Mouse (Mus musculus) stomach, embryonic 16.5 days (tissue): ENCODE data around the gene Setd6. TPM values are rescaled to one million over a fixed set of nuclear protein-coding genes. Genes with fewer than 3 reads are reported as not detected.

Source experiments
- ATAC-seq: fragments of 200-750 bp; cut with Nextera tagmentation; 2 replicates; pipeline ENCODE4 v1.8.0; 2017; ENCODE audit warnings: moderate number of reproducible peaks, moderate TSS enrichment; ENCODE audit not compliant: insufficient read depth, low FRiP score
- H3K27ac ChIP-seq: fragments of 300-500 bp; sonication (generic); 2 replicates; pipeline ENCODE4 v1.5.1; 2014; ENCODE audit warnings: low read length
- H3K27me3 ChIP-seq: fragments of 300-500 bp; sonication (generic); 2 replicates; pipeline ENCODE4 v1.6.1; 2014; ENCODE audit warnings: low read length, control low read depth, mixed read lengths; ENCODE audit not compliant: control insufficient read depth, insufficient read depth
- H3K36me3 ChIP-seq: fragments of 300-500 bp; sonication (generic); 2 replicates; pipeline ENCODE4 v1.6.1; 2014; ENCODE audit warnings: low read length; ENCODE audit not compliant: control insufficient read depth, insufficient read depth
- H3K4me1 ChIP-seq: fragments of 300-500 bp; sonication (generic); 2 replicates; pipeline ENCODE4 v1.6.1; 2014; ENCODE audit warnings: low read length, control low read depth, mixed read lengths; ENCODE audit not compliant: control insufficient read depth, insufficient read depth
- H3K4me2 ChIP-seq: fragments of 300-500 bp; sonication (generic); 2 replicates; pipeline ENCODE4 v1.6.1; 2014; ENCODE audit warnings: low read depth, low read length, mixed read lengths
- H3K4me3 ChIP-seq: fragments of 300-500 bp; sonication (generic); replicated peaks from 2 replicates; pipeline ENCODE4 v1.5.1; 2014; ENCODE audit warnings: mild to moderate bottlenecking, low read length
- H3K9ac ChIP-seq: fragments of 300-500 bp; sonication (generic); 2 replicates; pipeline ENCODE4 v1.6.1; 2014; ENCODE audit warnings: low read length
- H3K9me3 ChIP-seq: fragments of 300-500 bp; sonication (generic); replicated peaks from 2 replicates; pipeline ENCODE4 v1.6.1; 2016; ENCODE audit warnings: low read length, control low read depth; ENCODE audit not compliant: control insufficient read depth
- WGBS: fragments of 180-500 bp; shearing (Covaris S2); extraction: QIAGEN DNeasy Blood & Tissue Kit; methylation state at CpG from one replicate; pipeline ENCODE4 v1.1.7; 2014; 5-methylcytosine and 5-hydroxymethylcytosine counted together
- polyA plus RNA-seq: library from polyadenylated mRNA; unstranded; fragments of >200 nt; fragmentation: Nextera tagmentation; extraction: Ambion mirVana; gene quantifications from 2 replicates; pipeline ENCODE4 v1.2.1, GENCODE M21; 2015

Gene Setd6
- polyA plus RNA-seq: 16.8 and 18.3 TPM in 2 replicates

DNA sequence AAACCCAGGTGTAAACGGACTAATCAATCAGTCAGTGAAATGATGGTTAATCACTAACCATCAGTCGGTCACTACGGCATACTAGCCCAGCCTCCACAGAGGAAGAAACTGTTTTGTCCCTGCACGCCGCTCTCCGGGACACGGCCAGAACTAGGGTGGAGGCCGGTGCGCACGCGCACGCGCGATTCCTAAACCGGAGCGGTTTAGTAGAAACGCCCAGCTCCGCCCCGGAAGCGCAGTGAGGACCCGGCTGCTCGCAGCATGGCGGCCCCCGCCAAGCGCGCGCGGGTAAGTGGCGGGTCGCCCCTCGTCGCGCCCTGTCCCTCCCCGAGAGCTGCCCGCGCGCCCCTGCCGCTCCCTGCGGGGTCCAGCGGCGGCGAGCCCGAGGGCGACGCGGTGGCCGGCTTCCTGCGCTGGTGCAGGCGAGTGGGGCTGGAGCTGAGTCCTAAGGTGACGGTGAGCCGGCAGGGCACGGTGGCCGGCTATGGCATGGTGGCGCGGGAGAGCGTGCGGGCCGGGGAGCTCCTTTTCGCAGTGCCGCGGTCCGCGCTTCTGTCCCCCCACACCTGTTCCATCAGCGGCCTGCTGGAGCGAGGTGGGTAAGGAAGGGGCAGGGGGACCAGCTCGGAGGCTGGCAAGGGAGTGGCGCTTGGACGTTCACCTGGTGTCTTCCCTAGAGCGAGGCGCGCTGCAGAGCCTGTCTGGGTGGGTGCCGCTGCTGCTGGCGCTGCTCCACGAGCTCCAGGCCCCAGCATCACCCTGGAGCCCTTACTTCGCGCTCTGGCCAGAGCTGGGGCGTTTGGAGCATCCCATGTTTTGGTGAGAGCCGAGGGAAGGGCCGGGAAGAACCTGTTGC is at the start of gene Setd6:
Setd6 (plus strand) TSS at position 206 of the 856 bp plus-strand sequence.
- H3K36me3 ChIP-seq: peaks cover 3% of the 10 kb centered on the region
- WGBS: under 1% methylated on average over 79 of the region's 79 CpGs
- ATAC-seq: peak; percentile 89
- H3K4me3 ChIP-seq: peak within 1 kb of the TSS; percentile 86
- peak within 1 kb of the TSS; percentile 69 for H3K27ac ChIP-seq
- H3K4me1 ChIP-seq: peaks cover 10% of the 10 kb centered on the region
- H3K9ac ChIP-seq: peak within 1 kb of the TSS; percentile 90
- H3K27me3 ChIP-seq: no peaks in the 10 kb centered on the region
- peak within 1 kb of the TSS; percentile 69 for H3K4me2 ChIP-seq
- no peaks in the 10 kb centered on the region for H3K9me3 ChIP-seq

DNA sequence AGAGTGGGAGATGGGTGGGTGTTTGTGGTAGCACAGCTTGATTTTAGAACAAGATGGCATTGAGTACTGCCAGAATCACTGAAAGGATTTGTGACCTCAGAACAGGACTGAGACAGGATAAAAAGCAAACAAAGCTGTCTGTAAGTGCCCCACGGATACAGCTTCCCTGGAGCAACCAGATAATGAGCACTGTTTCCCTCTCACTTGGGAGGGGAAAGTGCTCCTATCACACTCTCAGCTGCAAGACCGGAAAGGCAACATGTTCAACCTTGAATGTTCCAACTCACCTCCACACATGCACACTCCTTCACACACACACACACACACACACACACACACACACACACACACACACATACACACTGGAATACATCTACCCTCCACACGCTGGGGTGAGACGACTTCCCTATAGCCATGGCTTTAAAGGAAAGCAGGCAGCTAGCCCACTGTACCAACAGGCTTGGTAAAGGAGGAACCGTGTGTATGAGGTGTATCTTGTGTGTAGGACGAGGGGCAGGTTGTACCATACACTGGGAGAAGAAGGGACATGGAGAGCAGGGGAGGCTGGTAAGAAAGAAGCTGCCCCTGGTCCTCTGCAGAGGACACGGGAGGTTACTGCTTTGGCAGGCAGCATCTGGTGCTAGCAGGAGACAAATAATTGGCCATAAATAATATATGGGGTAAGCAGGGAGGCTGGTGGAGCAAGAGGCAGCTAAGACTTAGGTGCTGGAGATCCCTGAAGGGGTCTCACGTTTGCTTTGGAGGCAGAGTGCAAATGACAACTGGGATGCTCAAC is 47.3 kb upstream of the Setd6 start:
- no peak overlapping the region for H3K27ac ChIP-seq
- H3K4me1 ChIP-seq: no peaks in the 10 kb centered on the region
- no peaks in the 10 kb centered on the region for H3K9me3 ChIP-seq
- H3K9ac ChIP-seq: no peak overlapping the region
- no peak overlapping the region for H3K4me2 ChIP-seq
- no peaks in the 10 kb centered on the region for H3K36me3 ChIP-seq
- WGBS: 41% methylated on average over 8 of the region's 8 CpGs
- no peak overlapping the region for H3K4me3 ChIP-seq
- ATAC-seq: peak; percentile 72; the same call in 1 of the 2 replicates
- H3K27me3 ChIP-seq: no peaks in the 10 kb centered on the region

DNA sequence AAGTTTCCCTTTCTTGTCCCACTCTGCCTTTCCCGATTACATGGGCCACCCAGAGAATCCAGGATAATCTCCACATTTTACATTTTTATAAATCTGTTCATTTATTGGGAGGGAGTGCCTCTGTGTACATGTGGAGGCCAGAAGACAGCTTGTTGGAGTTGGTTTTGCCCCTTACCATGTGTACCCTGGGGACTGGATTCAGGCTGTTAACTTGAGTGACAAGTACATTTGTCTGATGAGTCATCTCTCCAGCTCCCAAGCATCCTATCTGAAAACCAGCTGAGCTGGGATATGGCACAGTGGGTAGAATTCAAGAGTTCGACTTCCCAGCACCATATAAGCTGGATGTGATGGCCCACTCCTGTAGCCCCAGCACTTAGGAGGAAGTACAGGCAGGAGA is 45.7 kb upstream of the Setd6 start:
- Histone ChIP-seq H3K36me3 (no peaks in the 10 kb centered on the region), H3K4me1 (no peaks in the 10 kb centered on the region), H3K9me3 (no peaks in the 10 kb centered on the region), H3K27ac (no peak overlapping the region), H3K4me2 (no peak overlapping the region), H3K9ac (no peak overlapping the region), H3K4me3 (no peak overlapping the region), H3K27me3 (no peaks in the 10 kb centered on the region)
- no peak for ATAC-seq
- WGBS: 86% methylated on average over 2 of the region's 2 CpGs

DNA sequence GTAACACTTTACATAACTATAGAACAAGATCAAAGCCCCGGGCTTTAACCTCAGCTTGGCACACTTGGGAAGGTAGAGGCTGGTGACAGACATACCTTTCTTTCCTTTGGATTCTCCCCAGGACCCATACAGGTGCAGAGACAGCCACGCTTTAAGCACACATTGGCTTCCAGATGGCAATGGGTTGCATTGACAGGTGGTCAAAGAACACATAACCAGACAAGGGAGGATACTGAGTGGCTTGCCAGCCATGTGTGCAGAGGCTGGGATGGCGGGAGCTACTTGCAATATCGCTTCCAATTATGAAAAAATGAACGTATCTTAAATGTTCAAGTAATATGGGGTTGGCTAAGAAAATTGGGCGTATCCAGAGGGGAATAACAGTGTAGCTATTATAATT is 43.8 kb upstream of the Setd6 start:
- no peak for ATAC-seq
- Histone ChIP-seq H3K4me3 (no peak overlapping the region), H3K9me3 (no peaks in the 10 kb centered on the region), H3K27ac (no peak overlapping the region), H3K36me3 (no peaks in the 10 kb centered on the region), H3K27me3 (peaks cover 16% of the 10 kb centered on the region), H3K4me2 (no peak overlapping the region), H3K4me1 (no peaks in the 10 kb centered on the region), H3K9ac (no peak overlapping the region)
- WGBS: 83% methylated on average over 6 of the region's 6 CpGs

DNA sequence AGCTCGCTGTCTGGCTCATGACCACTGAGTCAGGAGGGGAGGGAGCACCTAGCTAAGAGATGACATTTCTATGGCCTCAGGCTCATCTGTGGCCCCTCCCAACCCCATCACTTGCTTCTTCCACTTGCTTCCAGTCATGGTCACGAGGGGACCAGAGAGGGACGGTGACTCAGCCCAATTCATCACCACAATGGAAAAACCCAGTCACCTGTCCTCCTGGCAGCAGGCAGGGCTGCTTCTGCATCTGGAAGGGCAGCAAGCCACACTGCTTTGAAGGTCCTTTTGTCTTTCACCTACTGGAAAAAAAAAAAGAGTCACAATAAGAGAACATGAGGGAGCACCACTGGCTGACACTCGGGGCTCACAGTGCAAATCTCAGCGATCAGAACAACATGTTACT is 42.9 kb upstream of the Setd6 start:
- H3K4me3 ChIP-seq: no peak overlapping the region
- no peaks in the 10 kb centered on the region for H3K9me3 ChIP-seq
- WGBS: 69% methylated on average over 5 of the region's 5 CpGs
- no peaks in the 10 kb centered on the region for H3K36me3 ChIP-seq
- no peak overlapping the region for H3K27ac ChIP-seq
- H3K9ac ChIP-seq: no peak overlapping the region
- peaks cover 25% of the 10 kb centered on the region for H3K27me3 ChIP-seq
- H3K4me1 ChIP-seq: 0 out of 2 replicates have a peak, but pooled peaks cover 4% of the 10 kb centered on the region
- ATAC-seq: no peak
- no peak overlapping the region for H3K4me2 ChIP-seq

DNA sequence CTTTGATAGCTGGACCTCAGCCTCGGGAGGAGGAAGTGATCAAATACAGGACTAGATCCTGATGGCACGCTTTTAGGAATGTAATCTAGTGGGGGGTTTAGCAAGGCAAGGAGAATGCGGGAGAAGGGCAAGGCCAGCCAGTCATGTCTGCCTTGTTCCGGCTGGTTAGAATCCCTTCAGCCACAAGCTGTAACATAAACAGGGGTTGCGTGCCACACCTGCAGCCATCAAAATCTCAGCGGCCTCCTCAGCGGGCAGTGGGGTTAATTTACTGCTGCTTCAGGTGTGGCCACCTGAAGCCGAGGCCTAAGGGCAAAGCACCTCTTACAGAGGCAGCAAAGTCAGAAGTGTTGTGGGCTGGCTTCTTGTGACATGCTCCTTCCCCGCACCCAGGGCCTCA is 39.0 kb upstream of the Setd6 start, which contains the start of gene Ndrg4:
Ndrg4 (plus strand) TSS at position 350 of the 400 bp plus-strand sequence.
- peaks cover 48% of the 10 kb centered on the region for H3K27me3 ChIP-seq
- 38% methylated on average over 9 of the region's 9 CpGs for WGBS
- ATAC-seq: no peak
- H3K4me2 ChIP-seq: peak within 1 kb of the TSS; percentile 99
- H3K9ac ChIP-seq: peak within 1 kb of the TSS; percentile 70
- no peaks in the 10 kb centered on the region for H3K36me3 ChIP-seq
- H3K4me1 ChIP-seq: 0 out of 2 replicates have a peak, but pooled peaks cover 7% of the 10 kb centered on the region
- peak within 1 kb of the TSS; percentile 57 for H3K4me3 ChIP-seq
- H3K27ac ChIP-seq: no peak within 1 kb of the TSS
- no peaks in the 10 kb centered on the region for H3K9me3 ChIP-seq

DNA sequence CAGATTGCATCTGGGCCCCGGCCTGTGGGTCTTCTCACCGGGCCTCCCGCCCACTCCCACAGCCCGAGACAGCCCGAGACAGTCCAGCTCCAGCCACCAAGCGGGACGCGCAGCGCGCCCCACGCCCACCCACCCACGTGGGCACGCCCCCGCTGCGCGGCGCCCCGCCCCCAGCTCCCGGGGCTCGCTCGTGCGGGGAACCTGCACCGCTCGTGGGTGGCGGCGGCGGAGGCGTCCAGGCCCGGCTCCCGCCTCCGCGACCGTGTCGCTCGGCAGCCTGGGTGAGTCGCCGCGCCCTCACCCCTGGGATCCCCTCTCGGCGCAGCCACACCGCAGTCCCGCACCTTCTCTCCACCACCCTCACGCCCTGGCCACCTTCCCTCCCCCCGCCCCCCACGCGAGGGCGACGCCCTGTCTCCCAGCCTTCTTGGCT is 38.1 kb upstream of the Setd6 start:
- Histone ChIP-seq H3K9me3 (no peaks in the 10 kb centered on the region), H3K4me3 (peak overlapping the region; percentile 57), H3K27me3 (peaks cover 48% of the 10 kb centered on the region), H3K9ac (peak overlapping the region; percentile 70), H3K36me3 (no peaks in the 10 kb centered on the region), H3K27ac (no peak overlapping the region), H3K4me1 (0 out of 2 replicates have a peak, but pooled peaks cover 7% of the 10 kb centered on the region), H3K4me2 (peak overlapping the region; percentile 99)
- ATAC-seq: peak; percentile 22; the same call in 1 of the 2 replicates
- WGBS: 1% methylated on average over 29 of the region's 48 CpGs

DNA sequence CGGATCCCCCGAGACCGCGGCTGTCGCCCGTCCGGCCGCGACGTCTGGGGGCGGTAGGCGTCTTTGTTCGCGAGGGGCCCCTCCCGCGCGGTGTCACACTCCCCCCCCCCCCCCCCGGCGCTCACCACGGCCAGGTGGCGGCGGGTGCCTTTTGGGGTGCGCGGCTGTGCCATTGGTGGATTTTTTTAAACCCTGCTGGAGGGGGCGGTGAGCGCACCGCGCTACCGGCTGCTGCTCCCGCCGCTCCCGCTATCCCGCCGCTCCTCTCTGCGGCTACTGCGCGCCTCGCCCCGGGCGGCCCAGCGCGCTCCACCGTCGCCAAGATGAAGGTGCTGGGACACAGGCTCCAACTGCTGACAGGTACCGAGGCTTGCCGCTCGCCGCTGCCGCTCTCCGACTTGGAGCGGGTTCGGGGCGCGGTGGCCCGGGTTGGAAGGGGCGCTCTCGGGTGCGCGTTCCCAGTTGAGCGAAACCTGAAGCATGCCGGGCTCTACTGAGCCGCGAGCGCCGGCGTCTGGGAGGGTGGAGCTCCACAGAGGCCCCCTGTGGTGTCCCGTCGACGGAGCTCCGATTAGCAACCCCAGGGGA is 37.6 kb upstream of the Setd6 start:
- Histone ChIP-seq H3K4me1 (0 out of 2 replicates have a peak, but pooled peaks cover 7% of the 10 kb centered on the region), H3K27me3 (peaks cover 48% of the 10 kb centered on the region), H3K4me3 (peak overlapping the region; percentile 57), H3K36me3 (no peaks in the 10 kb centered on the region), H3K4me2 (peak overlapping the region; percentile 99), H3K9ac (peak overlapping the region; percentile 70), H3K27ac (no peak overlapping the region), H3K9me3 (no peaks in the 10 kb centered on the region)
- ATAC-seq: peak; percentile 22; the same call in 1 of the 2 replicates
- WGBS: under 1% methylated on average over 65 of the region's 70 CpGs
